Mouse (Mus musculus): ENCODE results near the gene Olfr1018. TPM values are rescaled to one million over a fixed set of nuclear protein-coding genes. Genes with fewer than 3 reads are reported as not detected.

Gene Olfr1018
- total RNA-seq (2022), result not detected

DNA sequence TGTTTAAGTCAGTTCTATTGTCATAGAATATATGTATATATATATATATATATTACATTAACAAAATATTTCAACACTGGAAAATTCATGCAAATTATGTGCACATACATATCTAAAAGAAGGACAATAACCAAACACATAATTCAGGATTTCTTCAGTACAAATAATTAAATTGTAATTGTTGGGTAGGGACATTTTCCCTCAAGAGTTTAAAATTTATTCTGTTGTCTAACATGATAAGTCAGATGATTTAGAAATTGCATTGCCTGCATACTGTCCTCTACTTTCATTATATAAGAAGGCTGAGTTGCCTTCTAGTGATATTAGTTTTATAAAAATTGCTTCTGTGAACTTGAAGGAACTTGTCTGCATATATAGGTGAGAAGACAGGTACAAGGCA, at the start of gene Olfr1018:
Gene Olfr1018, plus strand, starts transcription at position 301 of the 400 bp plus-strand sequence.
- DNase-seq (ENCODE audit: low spot score in 2 of 2), result no peak

- DNase-seq (ENCODE audit: low spot score in 2 of 2), result no peak
Observed at GRCm38 (mm10) chr2:85772413-85772812, 45.9 kb upstream of the Olfr1018 start, which contains the start of gene Olfr1014. Gene Olfr1014, plus strand, starts transcription at chr2:85772713.

DNA sequence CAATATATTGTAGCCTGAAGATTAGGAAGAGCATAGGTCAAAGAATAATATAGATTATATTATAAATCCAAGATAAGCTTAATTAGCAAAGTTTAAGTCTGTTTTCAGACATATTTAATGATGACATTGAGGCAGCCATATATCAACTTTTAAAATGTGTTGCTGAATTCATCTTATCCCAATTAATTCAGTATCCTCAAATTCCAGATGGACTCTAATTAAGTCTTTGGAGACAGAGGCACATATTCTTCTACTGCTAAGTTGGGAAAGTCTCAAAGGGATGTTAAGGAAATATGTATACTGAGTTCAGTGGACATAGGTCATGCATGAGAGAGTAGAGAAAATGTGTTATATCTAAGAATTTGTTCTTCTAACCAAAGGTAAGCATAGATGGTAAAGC, 36.6 kb upstream of the Olfr1018 start, which contains the start of gene Olfr1015:
Gene Olfr1015, plus strand, starts transcription at position 301 of the 400 bp plus-strand sequence.
- no peak for DNase-seq (ENCODE audit: low spot score in 2 of 2)

DNA sequence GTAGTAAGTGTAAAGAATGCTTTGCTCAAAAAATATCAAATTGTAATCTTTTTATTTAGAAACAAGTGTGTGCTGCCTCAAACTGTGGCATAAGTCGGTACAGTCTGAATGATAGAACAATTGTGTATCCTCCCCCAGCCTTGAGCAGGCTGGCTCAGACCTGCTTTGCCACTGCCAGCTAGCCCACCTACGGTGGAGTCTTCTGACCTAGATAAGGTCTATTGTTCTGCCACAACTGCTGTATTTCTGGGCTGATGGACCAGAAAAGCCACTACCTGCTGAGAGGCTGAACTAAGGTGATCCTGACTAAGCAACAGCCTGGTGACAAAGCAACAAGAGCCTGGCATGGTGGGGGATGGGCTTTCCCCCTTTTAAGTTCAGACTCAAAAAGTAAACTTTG, 25.9 kb upstream of the Olfr1018 start:
- no peak for DNase-seq (ENCODE audit: low spot score in 2 of 2)

DNA sequence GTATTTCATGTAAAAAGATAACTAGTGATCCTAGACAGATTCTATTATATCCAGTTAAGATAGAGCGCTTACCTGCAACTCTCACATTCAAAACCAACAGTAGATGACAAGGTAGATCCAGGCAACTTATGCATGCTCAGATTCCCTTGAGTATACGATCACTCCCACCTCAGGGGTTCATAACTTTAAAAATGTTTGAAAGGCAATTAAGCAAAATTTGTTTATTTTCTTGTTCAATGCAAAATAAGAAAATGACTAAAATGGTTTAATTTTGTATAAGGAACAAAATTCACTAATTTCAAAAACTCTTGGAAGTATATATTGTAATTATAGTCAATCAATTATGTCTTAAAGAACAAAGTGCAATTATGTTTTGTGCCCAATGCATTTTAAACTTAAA, 15.8 kb upstream of the Olfr1018 start, which contains the start of gene Olfr1016:
Gene Olfr1016, minus strand, starts transcription at position 101 of the 400 bp plus-strand sequence.
- DNase-seq (ENCODE audit: low spot score in 2 of 2), result no peak

DNA sequence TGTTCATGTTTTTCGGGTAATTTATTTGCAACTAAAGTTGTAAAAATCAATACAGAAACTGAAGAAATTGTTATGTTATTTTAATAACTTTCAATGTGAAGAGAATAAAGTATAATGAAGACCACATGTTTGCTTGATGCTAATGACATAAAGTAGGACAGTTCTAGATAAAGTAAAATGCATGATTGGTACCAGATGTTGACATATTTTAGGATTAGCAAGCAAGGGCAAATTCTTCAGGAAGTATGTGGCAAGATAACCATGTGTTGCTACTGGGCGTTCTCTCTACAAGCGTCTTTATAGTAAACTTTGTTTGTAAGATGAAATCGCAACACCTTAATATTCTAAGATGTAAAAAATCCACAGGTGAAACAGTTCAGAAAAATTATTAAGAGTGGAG, 13.8 kb upstream of the Olfr1018 start:
- DNase-seq (ENCODE audit: low spot score in 2 of 2), result no peak

DNA sequence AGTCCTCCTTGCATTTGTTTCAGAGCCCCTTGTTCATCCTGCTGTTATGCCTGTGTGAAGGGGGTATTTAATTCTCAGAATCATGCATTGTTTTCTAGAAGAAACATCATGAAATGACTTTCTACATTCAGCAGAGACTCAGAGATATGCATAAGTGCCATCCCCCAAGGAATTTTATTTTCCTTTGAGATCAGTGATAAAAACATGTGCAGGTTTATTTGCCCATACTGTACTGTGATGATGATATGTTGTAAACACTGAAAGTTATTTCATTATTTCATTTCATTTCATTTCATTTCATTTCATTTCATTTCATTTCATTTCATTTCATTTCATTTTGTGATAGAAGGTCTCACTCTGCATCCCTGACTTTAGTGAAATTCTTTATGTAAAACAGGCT, 27.1 kb downstream of the Olfr1018 start, which contains the start of gene Olfr1019:
Gene Olfr1019, minus strand, starts transcription at position 101 of the 400 bp plus-strand sequence.
- DNase-seq (ENCODE audit: low spot score in 2 of 2), result no peak

- DNase-seq (ENCODE audit: low spot score in 2 of 2), result no peak
Observed at GRCm38 (mm10) chr2:85846730-85847129, 28.5 kb downstream of the Olfr1018 start, which contains the start of gene Olfr1020. Gene Olfr1020, plus strand, starts transcription at chr2:85847030.

DNA sequence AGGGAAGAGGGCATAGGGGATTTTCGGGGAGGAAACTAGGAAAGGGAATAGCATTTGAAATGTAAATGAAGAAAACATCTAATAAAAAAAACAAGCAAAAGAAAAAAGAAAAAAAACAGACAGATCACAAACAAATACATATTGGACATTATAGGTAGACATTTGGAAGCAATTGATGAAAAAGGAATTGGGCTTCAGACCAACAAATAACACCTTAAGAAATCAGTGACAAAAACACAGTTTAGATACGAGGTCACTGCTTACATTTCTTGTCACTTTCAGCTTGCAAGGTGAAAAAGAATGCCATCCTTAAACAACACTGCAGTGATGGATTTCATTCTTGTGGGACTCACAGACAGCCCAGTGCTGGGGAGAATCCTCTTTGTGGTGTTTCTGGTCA, 50.0 kb downstream of the Olfr1018 start, which contains the start of gene Olfr1022:
Gene Olfr1022, plus strand, starts transcription at position 301 of the 400 bp plus-strand sequence.
- DNase-seq (ENCODE audit: low spot score in 2 of 2), result no peak

Other genes with a start within 250 kb of the Olfr1018 start
- not detected for gene Olfr996, start 239.3 kb upstream of the Olfr1018 start, total RNA-seq (2022)
- not detected for gene Olfr998, start 229.5 kb upstream of the Olfr1018 start, total RNA-seq (2022)
- gene Olfr1000, start 206.6 kb upstream of the Olfr1018 start, total RNA-seq (2022), result not detected
- not detected for gene Olfr1002, start 167.8 kb upstream of the Olfr1018 start, total RNA-seq (2022)
- gene Olfr154, start 154.0 kb upstream of the Olfr1018 start, total RNA-seq (2022), result not detected
- not detected for gene Olfr1006, start 139.7 kb upstream of the Olfr1018 start, total RNA-seq (2022)
- not detected for gene Olfr1008, start 129.0 kb upstream of the Olfr1018 start, total RNA-seq (2022)
- not detected for gene Olfr1009, start 103.1 kb upstream of the Olfr1018 start, total RNA-seq (2022)
- gene Olfr1012, start 55.7 kb upstream of the Olfr1018 start, total RNA-seq (2022), result not detected
- not detected for gene Olfr1013, start 51.4 kb upstream of the Olfr1018 start, total RNA-seq (2022)
- not detected for gene Olfr1014, start 45.8 kb upstream of the Olfr1018 start, total RNA-seq (2022)
- gene Olfr1015, start 36.5 kb upstream of the Olfr1018 start, total RNA-seq (2022), result not detected
- not detected for gene Olfr1016, start 15.9 kb upstream of the Olfr1018 start, total RNA-seq (2022)
- gene Olfr1019, start 27.0 kb downstream of the Olfr1018 start, total RNA-seq (2022), result not detected
- gene Olfr1020, start 28.6 kb downstream of the Olfr1018 start, total RNA-seq (2022), result not detected
- not detected for gene Olfr1022, start 50.1 kb downstream of the Olfr1018 start, total RNA-seq (2022)
- not detected for gene Olfr1023, start 67.2 kb downstream of the Olfr1018 start, total RNA-seq (2022)
- not detected for gene Olfr1024, start 86.6 kb downstream of the Olfr1018 start, total RNA-seq (2022)
- not detected for gene Olfr1025-ps1, start 96.7 kb downstream of the Olfr1018 start, total RNA-seq (2022)
- gene Olfr1026, start 103.1 kb downstream of the Olfr1018 start, total RNA-seq (2022), result not detected
- gene Olfr1028, start 132.0 kb downstream of the Olfr1018 start, total RNA-seq (2022), result under 1 TPM in 2 of 4 experiments, not detected in 2; 0.09 to 0.11 TPM
- gene Olfr1029, start 155.4 kb downstream of the Olfr1018 start, total RNA-seq (2022), result under 1 TPM in 1 of 4 experiments, not detected in 3; 0.18 TPM
- gene Olfr1030, start 160.8 kb downstream of the Olfr1018 start, total RNA-seq (2022), result not detected
- gene Olfr1031, start 171.8 kb downstream of the Olfr1018 start, total RNA-seq (2022), result not detected
- gene Olfr1032, start 187.1 kb downstream of the Olfr1018 start, total RNA-seq (2022), result not detected
- gene Olfr1033, start 202.2 kb downstream of the Olfr1018 start, total RNA-seq (2022), result not detected
- not detected for gene Olfr1034, start 227.4 kb downstream of the Olfr1018 start, total RNA-seq (2022)